Mouse (Mus musculus) ES-Bruce4 (cell line): ENCODE measurements around the gene Rnf26.

ENCODE experiments used
- CTCF ChIP-seq: IDR thresholded peaks from one replicate; pipeline ENCODE4 v1.8.1; 2011; ENCODE audit warnings: low read depth, low read length
- EP300 ChIP-seq: IDR thresholded peaks from 2 replicates; pipeline ENCODE4 v1.6.1; 2011; ENCODE audit warnings: low read depth, low read length; ENCODE audit not compliant: insufficient read depth
- POLR2A ChIP-seq: IDR thresholded peaks from one replicate; pipeline ENCODE4 v1.8.1; 2011; ENCODE audit warnings: low read length; ENCODE audit not compliant: insufficient read depth

GRCm38 (mm10) chr9:44125546-44126428, 12.5 kb upstream of the Rnf26 start:
- TF ChIP-seq CTCF (peak; percentile 75), POLR2A (no peak), EP300 (no peak)
